Mouse (Mus musculus): ENCODE measurements around the gene Mr1. TPM values are rescaled to one million over a fixed set of nuclear protein-coding genes. Genes with fewer than 3 reads are reported as not detected.
A peak's percentile ranks its signal among the peaks of the same experiment; 100 is the strongest.

Gene Mr1
- polyA plus RNA-seq, 1 experiment from 2014 or later = 0.62 TPM

GRCm38 (mm10) chr1:155102631-155103030, 44.0 kb downstream of the Mr1 start:
- Histone ChIP-seq H3K4me1 (peaks cover 7% of the 10 kb centered on the region), H3K9ac (no peak overlapping the region), H3K36me3 (no peaks in the 10 kb centered on the region), H3K27me3 (replicated peaks) (0 out of 2 replicates have a peak, but pooled peaks cover 8% of the 10 kb centered on the region), H3K27ac (no peak overlapping the region), H3K4me2 (no peak overlapping the region), H3K9me3 (replicated peaks) (no peaks in the 10 kb centered on the region), H3K4me3 (no peak overlapping the region)
- no peak for ATAC-seq
- WGBS (ENCODE audit: insufficient replicate concordance) = 67% methylated on average over 4 of the region's 4 CpGs

- peak within 1 kb of the TSS; percentile 87 for H3K4me2 ChIP-seq
- ATAC-seq = peak; percentile 92
- H3K4me3 ChIP-seq = peak within 1 kb of the TSS; percentile 98
- under 1% methylated on average over 40 of the region's 40 CpGs for WGBS (ENCODE audit: insufficient replicate concordance)
- no peaks in the 10 kb centered on the region for H3K9me3 ChIP-seq (replicated peaks)
- H3K27me3 ChIP-seq (replicated peaks) = 0 out of 2 replicates have a peak, but pooled peaks cover 8% of the 10 kb centered on the region
- H3K9ac ChIP-seq = peak within 1 kb of the TSS; percentile 100
- H3K4me1 ChIP-seq = peaks cover 33% of the 10 kb centered on the region
- no peaks in the 10 kb centered on the region for H3K36me3 ChIP-seq
- peak within 1 kb of the TSS; percentile 94 for H3K27ac ChIP-seq
Observed at GRCm38 (mm10) chr1:155099280-155099848, 47.2 kb downstream of the Mr1 start, which contains the start of gene Ier5. TSS of gene Ier5 (minus strand) at chr1:155099636.

GRCm38 (mm10) chr1:155098486-155099279, 47.9 kb downstream of the Mr1 start:
- Histone ChIP-seq H3K9ac (peak overlapping the region; percentile 100), H3K4me2 (peak overlapping the region; percentile 87), H3K9me3 (replicated peaks) (no peaks in the 10 kb centered on the region), H3K27ac (peak overlapping the region; percentile 94), H3K4me3 (peak overlapping the region; percentile 98), H3K27me3 (replicated peaks) (0 out of 2 replicates have a peak, but pooled peaks cover 8% of the 10 kb centered on the region), H3K36me3 (no peaks in the 10 kb centered on the region), H3K4me1 (peaks cover 33% of the 10 kb centered on the region)
- peak; percentile 61 for ATAC-seq
- 2% methylated on average over 91 of the region's 93 CpGs for WGBS (ENCODE audit: insufficient replicate concordance)

- peak overlapping the region; percentile 94 for H3K27ac ChIP-seq
- H3K36me3 ChIP-seq = no peaks in the 10 kb centered on the region
- ATAC-seq = peak; percentile 35
- H3K9ac ChIP-seq = peak overlapping the region; percentile 100
- no peaks in the 10 kb centered on the region for H3K9me3 ChIP-seq (replicated peaks)
- H3K4me1 ChIP-seq = peaks cover 35% of the 10 kb centered on the region
- H3K4me2 ChIP-seq = peak overlapping the region; percentile 87
- peak overlapping the region; percentile 98 for H3K4me3 ChIP-seq
- 0 out of 2 replicates have a peak, but pooled peaks cover 8% of the 10 kb centered on the region for H3K27me3 ChIP-seq (replicated peaks)
- WGBS (ENCODE audit: insufficient replicate concordance) = 1% methylated on average over 33 of the region's 33 CpGs
Observed at GRCm38 (mm10) chr1:155097931-155098485, 48.6 kb downstream of the Mr1 start.

GRCm38 (mm10) chr1:155097354-155097753, 49.3 kb downstream of the Mr1 start:
- H3K9me3 ChIP-seq (replicated peaks) = no peaks in the 10 kb centered on the region
- peak overlapping the region; percentile 87 for H3K4me2 ChIP-seq
- 10% methylated on average over 6 of the region's 6 CpGs for whole genome bisulfite sequencing (ENCODE audit: insufficient replicate concordance)
- peak overlapping the region; percentile 100 for H3K9ac ChIP-seq
- H3K36me3 ChIP-seq = no peaks in the 10 kb centered on the region
- ATAC-seq = peak; percentile 62
- peak overlapping the region; percentile 98 for H3K4me3 ChIP-seq
- H3K27ac ChIP-seq = peak overlapping the region; percentile 94
- peaks cover 41% of the 10 kb centered on the region for H3K4me1 ChIP-seq
- 0 out of 2 replicates have a peak, but pooled peaks cover 4% of the 10 kb centered on the region for H3K27me3 ChIP-seq (replicated peaks)

- Histone ChIP-seq H3K9me3 (replicated peaks) (no peaks in the 10 kb centered on the region), H3K9ac (peak overlapping the region; percentile 100), H3K36me3 (no peaks in the 10 kb centered on the region), H3K4me2 (peak overlapping the region; percentile 87), H3K27me3 (replicated peaks) (peaks cover 4% of the 10 kb centered on the region; the same call in 1 of the 2 replicates), H3K4me1 (peaks cover 46% of the 10 kb centered on the region), H3K4me3 (peak overlapping the region; percentile 98), H3K27ac (peak overlapping the region; percentile 94)
- 46% methylated on average over 4 of the region's 4 CpGs for WGBS (ENCODE audit: insufficient replicate concordance)
- no peak for ATAC-seq
Observed at GRCm38 (mm10) chr1:155096620-155097261, 49.9 kb downstream of the Mr1 start.

GRCm38 (mm10) chr1:155093971-155094707, 52.5 kb downstream of the Mr1 start:
- Histone ChIP-seq H3K4me1 (peaks cover 51% of the 10 kb centered on the region), H3K4me3 (no peak overlapping the region), H3K27me3 (replicated peaks) (peaks cover 8% of the 10 kb centered on the region; the same call in 1 of the 2 replicates), H3K9ac (no peak overlapping the region), H3K4me2 (no peak overlapping the region), H3K27ac (no peak overlapping the region), H3K9me3 (replicated peaks) (no peaks in the 10 kb centered on the region), H3K36me3 (no peaks in the 10 kb centered on the region)
- ATAC-seq = no peak
- WGBS (ENCODE audit: insufficient replicate concordance) = 76% methylated on average over 9 of the region's 9 CpGs

GRCm38 (mm10) chr1:155093145-155093791, 53.3 kb downstream of the Mr1 start:
- Histone ChIP-seq H3K9me3 (replicated peaks) (no peaks in the 10 kb centered on the region), H3K36me3 (no peaks in the 10 kb centered on the region), H3K27ac (0 out of 2 replicates have a peak overlapping the region, but pooled peaks have one; percentile 13), H3K4me1 (peaks cover 58% of the 10 kb centered on the region), H3K4me2 (no peak overlapping the region), H3K9ac (no peak overlapping the region), H3K4me3 (no peak overlapping the region), H3K27me3 (replicated peaks) (peaks cover 8% of the 10 kb centered on the region; the same call in 1 of the 2 replicates)
- WGBS (ENCODE audit: insufficient replicate concordance) = 60% methylated on average over 4 of the region's 4 CpGs
- no peak for ATAC-seq

GRCm38 (mm10) chr1:155091842-155092800, 54.5 kb downstream of the Mr1 start:
- Histone ChIP-seq H3K9me3 (replicated peaks) (no peaks in the 10 kb centered on the region), H3K4me1 (peaks cover 56% of the 10 kb centered on the region), H3K4me3 (no peak overlapping the region), H3K4me2 (no peak overlapping the region), H3K36me3 (no peaks in the 10 kb centered on the region), H3K27ac (no peak overlapping the region), H3K27me3 (replicated peaks) (peaks cover 8% of the 10 kb centered on the region), H3K9ac (no peak overlapping the region)
- WGBS (ENCODE audit: insufficient replicate concordance) = 47% methylated on average over 12 of the region's 14 CpGs
- ATAC-seq = no peak

GRCm38 (mm10) chr1:155091374-155091841, 55.2 kb downstream of the Mr1 start:
- peaks cover 56% of the 10 kb centered on the region for H3K4me1 ChIP-seq

More at GRCm38 (mm10) chr1:155091374-155091841, 55.2 kb downstream of the Mr1 start:
- Histone ChIP-seq H3K9ac (no peak overlapping the region), H3K9me3 (replicated peaks) (no peaks in the 10 kb centered on the region), H3K4me3 (no peak overlapping the region), H3K27ac (no peak overlapping the region), H3K4me2 (no peak overlapping the region), H3K36me3 (no peaks in the 10 kb centered on the region), H3K27me3 (replicated peaks) (peaks cover 8% of the 10 kb centered on the region)
- WGBS (ENCODE audit: insufficient replicate concordance) = 52% methylated on average over 7 of the region's 7 CpGs
- ATAC-seq = no peak
